Mouse (Mus musculus): ENCODE data around the gene Nae1.

Gene Nae1

DNA sequence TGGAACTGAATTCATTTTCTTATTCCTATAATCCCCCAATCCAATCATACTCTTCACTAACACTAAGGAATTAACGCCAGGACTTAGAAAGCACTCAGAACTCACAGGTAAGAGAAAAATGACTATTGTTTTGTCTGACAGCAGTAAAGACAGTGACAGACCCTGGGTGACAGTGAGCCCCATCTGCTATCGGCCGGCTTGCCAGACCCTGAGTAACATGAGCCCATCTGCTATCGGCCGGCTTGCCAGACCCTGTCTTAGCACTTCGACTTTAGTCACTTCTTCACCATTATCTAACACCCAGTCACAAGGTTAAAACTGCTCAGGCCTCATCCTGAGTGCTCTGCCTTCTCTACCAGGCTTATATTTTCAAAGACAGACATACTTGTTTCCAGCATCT is 4.8 kb downstream of the Nae1 start:
- DNase-seq (ENCODE audit: low spot score in 2 of 2): no peak

- DNase-seq (ENCODE audit: low spot score in 2 of 2): no peak
These were observed 16.6 kb downstream of the Nae1 start for GRCm38 (mm10) chr8:104517872-104518271.

- DNase-seq (ENCODE audit: low spot score in 2 of 2): no peak
These were observed 24.3 kb downstream of the Nae1 start for GRCm38 (mm10) chr8:104510134-104510533.

DNA sequence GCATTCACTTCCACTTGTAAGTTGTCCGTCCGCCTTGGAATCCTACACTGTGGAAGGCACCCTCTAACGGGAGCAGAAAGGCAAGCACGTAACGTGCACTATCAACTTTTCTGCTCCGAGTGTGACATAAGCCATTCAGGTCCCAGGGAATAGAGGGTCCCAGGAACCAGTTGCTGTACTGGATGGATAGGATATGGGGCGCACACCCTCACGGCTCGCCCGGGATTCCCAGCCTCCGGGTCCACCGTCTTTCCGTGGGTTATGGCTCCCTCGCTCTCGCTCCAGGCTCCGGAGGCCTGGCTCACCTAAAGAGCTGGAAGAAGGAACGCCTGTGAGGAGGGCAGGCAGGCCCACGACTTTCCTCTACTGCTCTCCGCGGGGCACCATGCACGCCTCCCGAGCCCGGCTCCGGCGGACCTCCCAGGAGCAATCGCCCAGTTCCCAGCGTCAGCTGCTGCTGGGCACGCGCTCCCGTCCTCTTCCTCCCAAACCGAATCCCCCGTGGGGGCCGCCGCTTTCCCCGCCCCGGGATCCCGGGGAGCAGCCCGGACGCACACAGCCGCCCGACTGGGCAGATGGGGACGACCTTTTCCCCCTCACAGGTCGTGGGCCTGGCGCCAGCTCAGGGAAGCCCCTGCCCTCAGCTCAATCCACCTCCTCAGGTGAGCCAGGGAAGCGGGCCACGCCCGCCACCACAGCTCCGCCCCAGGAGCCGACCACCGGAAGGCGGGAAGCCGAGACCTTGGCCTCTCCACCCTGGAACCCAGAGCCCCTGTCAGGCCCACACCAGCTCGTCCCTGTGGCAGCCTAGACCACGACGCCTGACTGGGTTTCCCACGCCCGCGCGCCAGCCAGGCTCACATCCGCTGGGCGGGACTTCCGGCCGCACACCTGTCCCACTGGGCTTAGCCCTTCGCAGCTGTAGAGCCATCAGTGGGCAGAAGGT is 25.1 kb downstream of the Nae1 start, which contains the start of gene Terb1:
TSS of gene Terb1 (minus strand) at position 850 of the 946 bp plus-strand sequence.
- peak; percentile 19 to 33 for DNase-seq (ENCODE audit: low spot score in 2 of 2)

- DNase-seq (ENCODE audit: low spot score in 2 of 2): no peak
These were observed 55.3 kb downstream of the Nae1 start for GRCm38 (mm10) chr8:104479091-104479490.

GRCm38 (mm10) chr8:104472465-104472864 is 62.0 kb downstream of the Nae1 start:
- DNase-seq (ENCODE audit: low spot score in 2 of 2): no peak

DNA sequence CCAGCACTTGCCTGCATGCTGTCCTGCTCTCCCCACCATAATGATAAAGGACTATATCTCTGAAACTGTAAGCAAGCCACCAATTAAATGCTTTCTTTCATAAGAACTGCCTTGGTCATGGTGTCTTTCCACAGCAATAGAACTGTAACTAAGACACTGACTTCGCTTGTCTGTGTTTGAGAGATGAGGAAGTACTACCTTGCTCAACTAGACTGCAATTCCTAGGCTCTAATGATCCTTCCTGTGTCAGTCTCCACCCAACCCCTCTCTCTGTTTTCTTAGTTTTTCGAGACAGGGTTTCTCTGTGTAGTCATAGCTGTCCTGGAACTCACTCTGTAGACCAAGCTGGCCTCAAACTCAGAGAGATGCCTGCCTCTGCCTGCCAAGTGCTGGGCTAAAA is 67.0 kb downstream of the Nae1 start:
- DNase-seq (ENCODE audit: low spot score in 2 of 2): no peak
